Mouse (Mus musculus): Measurements from ENCODE around the gene Bcar3. TPM values are rescaled to one million over a fixed set of nuclear protein-coding genes. Genes with fewer than 3 reads are reported as not detected.
"Not testable (repeated sequence)": the region's sequence is repeated elsewhere in the genome, so short reads cannot be mapped to it uniquely, and the experiment has no call there.

Gene Bcar3
- polyA plus RNA-seq (2012; rRNA removed) = 47.6 and 54.4 TPM in 2 replicates

DNA sequence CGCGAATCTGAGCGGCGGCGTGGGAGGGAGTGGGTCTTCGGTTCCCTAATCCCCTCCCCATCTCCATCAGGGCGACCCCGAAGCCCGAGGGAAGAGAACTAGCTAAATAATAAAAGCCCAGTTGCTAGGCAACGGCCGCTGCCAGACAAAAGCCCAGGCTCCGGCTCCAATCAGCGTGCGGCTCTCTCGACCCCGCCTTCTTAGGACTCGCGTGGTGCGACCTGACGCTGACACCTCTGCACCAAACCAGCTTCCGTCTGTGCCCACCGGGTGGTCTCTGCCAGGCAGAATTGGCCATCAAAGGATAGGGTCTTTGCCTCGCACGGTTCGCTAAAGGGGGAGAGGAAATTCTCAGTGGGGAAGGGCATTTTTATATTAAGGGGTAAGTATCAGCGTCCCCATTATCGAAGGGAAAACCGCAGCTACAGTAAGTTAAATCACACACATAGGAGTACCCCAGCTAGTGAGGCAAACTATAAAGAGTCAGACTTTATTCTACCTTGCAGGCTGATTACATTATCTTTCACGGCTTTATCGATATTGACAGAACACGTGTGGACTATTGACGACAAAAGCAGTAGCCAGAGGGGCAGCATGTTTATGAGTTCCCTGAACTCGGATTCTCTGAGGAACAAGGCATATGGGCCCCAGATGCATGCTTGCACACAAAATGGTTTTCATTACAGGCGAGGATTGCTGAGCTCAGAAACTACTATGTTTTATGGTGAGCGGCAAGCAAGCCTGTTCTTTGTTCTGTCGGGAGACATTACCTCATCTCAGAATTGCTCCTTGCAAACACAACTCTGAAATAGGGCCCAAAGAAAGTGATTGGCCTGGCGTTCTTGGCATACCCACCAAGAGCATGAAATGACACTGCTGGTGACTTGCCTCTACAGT lies at the start of gene Bcar3:
Gene Bcar3, plus strand, starts transcription at position 183 of the 897 bp plus-strand sequence.
- 8% methylated on average over 37 of the region's 37 CpGs for WGBS
- H3K4me1 ChIP-seq (ENCODE audit: control insufficient read depth, insufficient read depth, low read length) = no peaks in the 10 kb centered on the region
- peak within 1 kb of the TSS; percentile 90 for H3K4me3 ChIP-seq (replicated peaks; ENCODE audit: extremely low read depth, low read depth, low read length)
- DNase-seq = peak; percentile 85
- TF ChIP-seq CTCF (IDR thresholded peaks at IDR 0.05; ENCODE audit: insufficient read depth, low read length) (no peak), POLR2A (IDR thresholded peaks at IDR 0.05; ENCODE audit: borderline replicate concordance, extremely low read depth, low read depth, low read length) (no peak)

DNA sequence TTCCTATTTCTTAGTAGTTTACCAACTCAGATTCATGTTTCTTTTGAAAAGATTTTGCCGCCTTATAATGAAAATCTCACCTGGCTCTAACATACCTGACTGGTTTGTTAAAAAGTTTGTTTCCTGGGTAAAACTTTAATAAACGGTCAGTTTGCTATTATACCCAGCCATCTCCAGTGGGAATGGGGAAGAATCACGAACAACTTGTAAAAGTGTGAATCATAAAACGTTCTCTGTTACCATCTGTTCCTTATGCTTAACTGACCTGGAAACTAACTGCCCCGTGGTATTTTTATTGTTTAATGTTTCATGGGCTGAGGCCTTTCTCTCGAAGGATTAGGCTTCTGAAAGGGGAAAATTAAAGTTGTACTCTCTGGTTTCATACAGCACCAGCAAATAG lies 49.2 kb upstream of the Bcar3 start:
- 49% methylated on average over 6 of the region's 6 CpGs for WGBS
- Histone ChIP-seq H3K4me1 (ENCODE audit: control insufficient read depth, insufficient read depth, low read length) (peaks cover 3% of the 10 kb centered on the region; the same call in 1 of the 2 replicates), H3K4me3 (replicated peaks; ENCODE audit: extremely low read depth, low read depth, low read length) (no peak overlapping the region)
- no peak for DNase-seq
- no peak for TF ChIP-seq POLR2A (IDR thresholded peaks at IDR 0.05; ENCODE audit: borderline replicate concordance, extremely low read depth, low read depth, low read length)
- TF ChIP-seq CTCF (IDR thresholded peaks at IDR 0.05; ENCODE audit: insufficient read depth, low read length) = no peak

DNA sequence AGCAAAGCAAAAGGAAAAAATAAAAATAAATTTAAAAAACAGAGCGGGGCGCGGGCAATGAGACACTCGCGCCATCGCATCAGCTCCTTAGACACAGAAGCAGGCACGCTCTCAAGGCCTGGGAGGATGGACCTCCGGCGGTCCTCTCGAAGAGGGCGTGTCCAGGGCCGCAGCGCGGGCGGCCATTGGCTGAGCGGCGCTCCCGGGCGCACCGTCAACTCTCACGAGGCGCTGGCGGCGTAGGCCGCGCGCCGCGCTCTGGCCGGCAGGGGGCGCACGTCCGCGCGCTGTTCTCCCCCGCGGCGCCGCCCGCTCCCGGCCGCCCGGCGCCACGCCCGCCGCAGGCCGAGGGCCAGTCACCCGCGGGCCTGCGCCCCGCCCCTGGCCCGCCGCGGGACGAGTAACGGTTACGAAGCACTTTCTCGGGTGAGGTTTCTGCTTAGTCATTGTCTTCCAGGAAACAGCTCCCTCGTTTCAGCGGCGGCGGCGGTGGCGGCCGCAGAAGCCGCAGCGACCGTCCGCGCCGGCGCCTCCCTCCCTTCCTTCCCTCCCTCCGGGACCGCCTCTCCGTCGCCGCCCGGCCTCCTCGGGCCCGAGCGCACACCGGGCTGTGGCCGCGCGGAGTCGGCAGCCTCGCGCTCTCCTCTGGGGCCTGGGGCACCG lies 48.6 kb upstream of the Bcar3 start, which contains the start of gene Gclm:
Gene Gclm, plus strand, starts transcription at position 343 of the 663 bp plus-strand sequence.
- H3K4me1 ChIP-seq (ENCODE audit: control insufficient read depth, insufficient read depth, low read length) = peaks cover 3% of the 10 kb centered on the region; the same call in 1 of the 2 replicates
- peak within 1 kb of the TSS; percentile 69 for H3K4me3 ChIP-seq (replicated peaks; ENCODE audit: extremely low read depth, low read depth, low read length)
- WGBS = under 1% methylated on average over 81 of the region's 90 CpGs
- peak; percentile 85 for DNase-seq
- TF ChIP-seq CTCF (IDR thresholded peaks at IDR 0.05; ENCODE audit: insufficient read depth, low read length) (peak; percentile 28; the same call in 1 of the 2 replicates), POLR2A (IDR thresholded peaks at IDR 0.05; ENCODE audit: borderline replicate concordance, extremely low read depth, low read depth, low read length) (peak; percentile 58; the same call in 1 of the 2 replicates)

DNA sequence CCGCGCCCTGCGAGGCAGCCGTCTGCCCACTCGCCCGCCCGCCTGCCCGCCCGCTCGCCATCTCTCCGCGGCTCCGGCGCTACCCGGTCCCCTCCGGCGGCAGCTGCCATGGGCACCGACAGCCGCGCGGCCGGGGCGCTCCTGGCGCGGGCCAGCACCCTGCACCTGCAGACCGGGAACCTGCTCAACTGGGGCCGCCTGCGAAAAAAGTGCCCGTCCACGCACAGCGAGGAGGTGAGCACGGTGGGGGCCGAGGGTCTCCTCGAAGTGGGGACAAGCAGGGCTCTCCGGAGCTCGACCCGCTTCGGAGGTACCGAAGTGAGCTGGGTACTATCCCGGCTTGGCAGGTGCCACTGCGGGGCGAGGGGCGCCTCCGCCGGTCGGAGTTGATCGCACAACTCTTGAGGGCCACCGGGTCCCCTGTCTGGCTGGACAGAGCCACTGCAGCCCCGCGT lies 48.0 kb upstream of the Bcar3 start:
- H3K4me3 ChIP-seq (replicated peaks; ENCODE audit: extremely low read depth, low read depth, low read length) = peak overlapping the region; percentile 69
- under 1% methylated on average over 48 of the region's 50 CpGs for WGBS
- H3K4me1 ChIP-seq (ENCODE audit: control insufficient read depth, insufficient read depth, low read length) = peaks cover 3% of the 10 kb centered on the region; the same call in 1 of the 2 replicates
- no peak for DNase-seq
- TF ChIP-seq POLR2A (IDR thresholded peaks at IDR 0.05; ENCODE audit: borderline replicate concordance, extremely low read depth, low read depth, low read length) = no peak
- TF ChIP-seq CTCF (IDR thresholded peaks at IDR 0.05; ENCODE audit: insufficient read depth, low read length) = 0 out of 2 replicates have a peak, but pooled peaks have one; percentile 1

DNA sequence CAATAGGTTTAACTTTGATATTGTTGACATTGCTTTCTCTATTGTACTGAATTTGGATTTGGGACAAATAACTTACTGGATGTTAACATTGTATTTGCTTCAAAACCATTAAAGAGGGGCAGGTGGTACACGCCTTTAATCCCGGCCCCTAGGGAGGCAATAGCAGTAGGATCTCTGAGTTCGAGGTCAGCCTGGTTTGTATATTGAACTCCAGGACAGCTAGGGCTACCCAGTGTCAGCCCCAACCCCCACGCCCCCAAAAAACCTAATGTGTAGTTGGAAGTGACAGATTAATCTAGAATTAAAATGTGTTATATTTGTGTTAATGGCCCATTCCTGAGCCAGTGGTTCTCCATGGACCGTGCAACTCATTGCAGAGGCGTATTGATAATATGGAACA lies 47.5 kb upstream of the Bcar3 start:
- 34% methylated on average over 6 of the region's 6 CpGs for WGBS
- Histone ChIP-seq H3K4me1 (ENCODE audit: control insufficient read depth, insufficient read depth, low read length) (peaks cover 3% of the 10 kb centered on the region; the same call in 1 of the 2 replicates), H3K4me3 (replicated peaks; ENCODE audit: extremely low read depth, low read depth, low read length) (peak overlapping the region; percentile 69)
- TF ChIP-seq CTCF (IDR thresholded peaks at IDR 0.05; ENCODE audit: insufficient read depth, low read length) (no peak), POLR2A (IDR thresholded peaks at IDR 0.05; ENCODE audit: borderline replicate concordance, extremely low read depth, low read depth, low read length) (no peak)
- no peak for DNase-seq

DNA sequence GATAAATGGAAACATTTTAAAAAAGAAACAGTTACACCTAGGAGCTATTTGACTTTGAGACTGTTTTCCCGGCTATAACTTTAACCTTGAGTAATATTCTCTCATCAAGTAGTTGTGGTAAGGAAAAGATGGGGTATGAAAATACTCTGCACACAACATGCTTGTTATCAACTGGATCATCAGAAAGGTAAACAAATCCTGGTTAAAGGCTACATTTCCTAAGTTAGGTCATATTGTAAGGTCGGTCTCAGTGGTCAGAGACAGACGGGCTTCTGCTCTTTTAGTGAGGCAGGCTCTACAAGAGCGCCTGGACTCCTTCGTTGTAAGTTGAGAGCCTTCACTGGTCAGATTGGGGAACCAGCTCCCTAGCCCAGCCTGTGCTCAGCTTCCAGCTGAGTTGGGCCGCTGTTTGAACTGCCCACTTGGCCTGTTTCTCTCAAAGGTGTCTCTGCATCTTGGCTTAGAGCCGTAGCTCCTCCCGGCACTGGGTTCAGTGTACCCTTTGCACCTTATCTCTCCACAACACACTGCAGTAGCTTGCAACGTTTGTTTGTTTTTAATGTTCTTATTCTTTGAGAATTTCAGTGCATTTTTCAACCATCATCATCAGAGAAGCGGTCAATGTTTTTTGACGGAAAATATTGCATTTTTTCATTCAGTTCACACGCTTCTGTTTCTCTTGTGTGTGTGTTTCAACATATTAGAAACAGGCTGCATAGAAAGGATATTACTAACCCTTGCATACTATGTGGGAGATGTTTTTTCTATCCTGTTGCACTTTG lies 46.8 kb upstream of the Bcar3 start:
- DNase-seq = no peak
- no peak overlapping the region for H3K4me3 ChIP-seq (replicated peaks; ENCODE audit: extremely low read depth, low read depth, low read length)
- TF ChIP-seq CTCF (IDR thresholded peaks at IDR 0.05; ENCODE audit: insufficient read depth, low read length) = no peak
- TF ChIP-seq POLR2A (IDR thresholded peaks at IDR 0.05; ENCODE audit: borderline replicate concordance, extremely low read depth, low read depth, low read length) = no peak
- 43% methylated on average over 12 of the region's 12 CpGs for WGBS
- peaks cover 3% of the 10 kb centered on the region; the same call in 1 of the 2 replicates for H3K4me1 ChIP-seq (ENCODE audit: control insufficient read depth, insufficient read depth, low read length)

DNA sequence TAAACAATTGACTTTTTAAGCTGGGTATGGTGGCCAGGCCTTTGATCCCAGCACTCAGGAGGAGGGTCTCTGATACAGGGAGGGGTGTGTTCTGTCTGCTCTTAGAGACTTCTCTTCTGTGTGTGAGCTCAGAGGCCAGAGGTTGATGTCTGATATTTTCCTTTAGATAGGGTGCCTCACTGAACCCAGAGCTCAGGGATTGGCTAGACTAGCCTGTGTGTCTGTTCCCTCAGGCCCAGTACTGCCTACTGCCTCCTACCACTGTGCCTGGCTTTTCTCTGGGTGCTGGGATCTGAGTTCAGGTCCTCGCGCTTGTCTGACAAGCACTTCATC lies 46.2 kb upstream of the Bcar3 start:
- Histone ChIP-seq H3K4me3 (replicated peaks; ENCODE audit: extremely low read depth, low read depth, low read length) (no peak overlapping the region), H3K4me1 (ENCODE audit: control insufficient read depth, insufficient read depth, low read length) (peaks cover 3% of the 10 kb centered on the region)
- no peak for DNase-seq
- TF ChIP-seq POLR2A (IDR thresholded peaks at IDR 0.05; ENCODE audit: borderline replicate concordance, extremely low read depth, low read depth, low read length) (no peak), CTCF (IDR thresholded peaks at IDR 0.05; ENCODE audit: insufficient read depth, low read length) (no peak)
- WGBS = 97% methylated on average over 2 of the region's 2 CpGs

DNA sequence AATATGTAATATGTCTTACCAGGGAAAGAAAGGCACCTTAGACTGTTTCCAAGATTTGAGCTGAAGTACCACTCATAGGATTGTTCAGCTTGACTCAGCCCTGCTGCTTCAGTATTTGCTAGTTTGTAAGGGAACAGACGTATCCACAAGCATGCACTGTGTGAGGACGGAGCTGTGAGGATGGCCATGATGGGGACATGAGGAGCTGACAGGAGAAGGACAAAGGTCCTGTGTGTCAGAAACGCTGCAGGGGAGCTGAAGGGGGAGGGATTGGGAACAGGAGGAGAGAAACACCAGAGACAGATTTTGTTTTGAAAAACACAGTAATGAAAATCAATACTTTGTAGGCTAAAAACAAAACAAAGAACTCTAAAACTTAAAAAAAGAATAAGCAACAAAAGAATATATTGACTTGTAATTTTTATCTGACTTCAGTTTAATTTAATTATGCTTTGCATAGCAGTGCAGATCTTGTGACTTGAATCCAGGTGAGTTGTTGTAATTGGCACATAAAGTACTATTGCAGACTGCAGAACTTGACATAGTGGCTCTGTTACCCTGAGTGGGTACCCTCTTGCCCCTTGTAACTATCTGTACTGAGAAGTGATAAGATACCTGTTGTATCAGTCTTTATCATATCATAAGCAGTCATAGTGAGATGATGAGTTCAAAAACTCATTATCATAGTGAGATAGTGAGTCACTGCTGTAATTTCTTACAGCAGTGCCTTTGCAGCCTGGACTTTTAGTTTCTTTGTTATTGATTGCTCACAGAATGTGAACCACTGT lies 41.3 kb upstream of the Bcar3 start:
- TF ChIP-seq POLR2A (IDR thresholded peaks at IDR 0.05; ENCODE audit: borderline replicate concordance, extremely low read depth, low read depth, low read length) = no peak
- no peak for TF ChIP-seq CTCF (IDR thresholded peaks at IDR 0.05; ENCODE audit: insufficient read depth, low read length)
- 50% methylated on average over 3 of the region's 3 CpGs for WGBS
- no peak for DNase-seq
- Histone ChIP-seq H3K4me1 (ENCODE audit: control insufficient read depth, insufficient read depth, low read length) (no peaks in the 10 kb centered on the region; the same call in 1 of the 2 replicates), H3K4me3 (replicated peaks; ENCODE audit: extremely low read depth, low read depth, low read length) (no peak overlapping the region)

DNA sequence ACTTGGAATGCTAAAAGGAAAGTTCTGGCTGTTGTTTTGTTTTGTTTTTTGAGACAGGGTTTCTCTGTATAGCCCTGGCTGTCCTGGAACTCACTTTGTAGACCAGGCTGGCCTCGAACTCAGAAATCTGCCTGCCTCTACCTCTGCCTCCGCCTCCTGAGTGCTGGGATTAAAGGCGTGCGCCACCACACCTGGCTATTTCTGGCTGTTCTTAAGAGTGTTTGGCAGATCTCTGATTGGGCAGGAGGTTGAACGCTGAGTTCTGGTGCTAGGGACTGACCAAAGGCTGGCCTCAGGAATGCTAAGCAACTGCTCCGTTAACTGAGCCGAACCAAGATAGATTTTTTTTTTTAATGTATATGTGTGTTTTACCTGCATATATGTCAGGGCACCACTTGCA lies 39.9 kb upstream of the Bcar3 start:
- not testable (repeated sequence) for DNase-seq; H3K4me1 ChIP-seq (ENCODE audit: control insufficient read depth, insufficient read depth, low read length); H3K4me3 ChIP-seq (replicated peaks; ENCODE audit: extremely low read depth, low read depth, low read length)
- 80% methylated on average over 7 of the region's 7 CpGs for WGBS

Data from lung, adult 2 months (tissue).